Mouse (Mus musculus) liver, embryonic 14.5 days (tissue): Measurements from ENCODE around the gene Pdgfra. TPM values are rescaled to one million over a fixed set of nuclear protein-coding genes. Genes with fewer than 3 reads are reported as not detected.

ENCODE experiments used
- ATAC-seq: fragments of 200-750 bp; cut with Nextera tagmentation; 2 replicates; pipeline ENCODE4 v1.8.0; 2017; ENCODE audit warnings: moderate number of reproducible peaks, mild to moderate bottlenecking, moderate library complexity; ENCODE audit not compliant: insufficient read depth
- DNase-seq, 3 experiments: peaks; one replicate each; pipeline ENCODE4 v3.0.0-alpha.2; 2012 to 2013; ENCODE audit warnings: low read depth in 3 of 3, low spot score in 3 of 3
- H3K27ac ChIP-seq: fragments of 300-500 bp; sonication (generic); 2 replicates; pipeline ENCODE4 v1.5.1; 2014; ENCODE audit warnings: moderate library complexity, mild to moderate bottlenecking, control low read depth, inconsistent platforms
- H3K27me3 ChIP-seq: fragments of 300-500 bp; sonication (generic); 2 replicates; pipeline ENCODE4 v1.6.1; 2014; ENCODE audit warnings: mild to moderate bottlenecking, low read length, moderate library complexity; ENCODE audit not compliant: control insufficient read depth, insufficient read depth
- H3K36me3 ChIP-seq: fragments of 300-500 bp; sonication (generic); replicated peaks from 2 replicates; pipeline ENCODE4 v1.6.1; 2014; ENCODE audit warnings: low read depth; ENCODE audit not compliant: control insufficient read depth, insufficient read depth
- H3K4me1 ChIP-seq, 2 experiments: fragments of 200-500 bp in 1 of 2; fragments of 300-500 bp in 1 of 2; sonication (generic) in 1 of 2; replicated peaks; 2 replicates each; pipeline ENCODE4 v1.6.1; 2012 to 2014; ENCODE audit warnings: antibody characterized with exemption in 1 of 2, inconsistent platforms in 1 of 2, low read length in 1 of 2; ENCODE audit not compliant: control insufficient read depth in 2 of 2, insufficient read depth in 2 of 2
- H3K4me2 ChIP-seq: fragments of 300-500 bp; sonication (generic); 2 replicates; pipeline ENCODE4 v1.6.1; 2014; ENCODE audit warnings: low read depth, mild to moderate bottlenecking, control low read depth, moderate library complexity
- H3K4me3 ChIP-seq, 2 experiments: fragments of 200-500 bp in 1 of 2; fragments of 300-500 bp in 1 of 2; sonication (generic) in 1 of 2; 2 replicates each; pipeline ENCODE4 v1.5.1; 2012 to 2014; ENCODE audit warnings: low read depth in 2 of 2, low read length in 2 of 2, mild to moderate bottlenecking in 2 of 2, control low read depth in 1 of 2, inconsistent platforms in 1 of 2, moderate library complexity in 1 of 2; ENCODE audit not compliant: insufficient read depth in 1 of 2
- H3K9ac ChIP-seq: fragments of 300-500 bp; sonication (generic); replicated peaks from 2 replicates; pipeline ENCODE4 v1.6.1; 2014; ENCODE audit warnings: mild to moderate bottlenecking, control low read depth, moderate library complexity
- H3K9me3 ChIP-seq: fragments of 300-500 bp; sonication (generic); 2 replicates; pipeline ENCODE4 v1.6.1; 2016; ENCODE audit warnings: low read length, mixed read lengths; ENCODE audit not compliant: control insufficient read depth
- CTCF ChIP-seq: IDR thresholded peaks from 2 replicates; pipeline ENCODE4 v1.5.1; 2016; ENCODE audit warnings: antibody characterized with exemption, low read depth, control low read depth
- EP300 ChIP-seq: IDR thresholded peaks from 2 replicates; pipeline ENCODE4 v1.6.1; 2016; ENCODE audit warnings: antibody characterized with exemption, low read depth
- WGBS: fragments of 180-500 bp; shearing (Covaris S2); extraction: QIAGEN DNeasy Blood & Tissue Kit; methylation state at CpG from one replicate; pipeline ENCODE4 v1.1.7; 2014; ENCODE audit not compliant: insufficient replicate concordance; 5-methylcytosine and 5-hydroxymethylcytosine counted together
- polyA plus RNA-seq, 2 experiments: library from polyadenylated mRNA; depleted of rRNA in 1 of 2; stranded (reverse) in 1 of 2; unstranded in 1 of 2; fragments of >200 nt; fragmentation: Nextera tagmentation in 1 of 2; extraction: Ambion mirVana in 1 of 2; gene quantifications; 2 replicates each; pipeline versions ENCODE4 v1.2.1 to v1.2.3; 2012 to 2014

Gene Pdgfra
- polyA plus RNA-seq, 2 experiments, result 1.6 to 1.8 TPM

DNA sequence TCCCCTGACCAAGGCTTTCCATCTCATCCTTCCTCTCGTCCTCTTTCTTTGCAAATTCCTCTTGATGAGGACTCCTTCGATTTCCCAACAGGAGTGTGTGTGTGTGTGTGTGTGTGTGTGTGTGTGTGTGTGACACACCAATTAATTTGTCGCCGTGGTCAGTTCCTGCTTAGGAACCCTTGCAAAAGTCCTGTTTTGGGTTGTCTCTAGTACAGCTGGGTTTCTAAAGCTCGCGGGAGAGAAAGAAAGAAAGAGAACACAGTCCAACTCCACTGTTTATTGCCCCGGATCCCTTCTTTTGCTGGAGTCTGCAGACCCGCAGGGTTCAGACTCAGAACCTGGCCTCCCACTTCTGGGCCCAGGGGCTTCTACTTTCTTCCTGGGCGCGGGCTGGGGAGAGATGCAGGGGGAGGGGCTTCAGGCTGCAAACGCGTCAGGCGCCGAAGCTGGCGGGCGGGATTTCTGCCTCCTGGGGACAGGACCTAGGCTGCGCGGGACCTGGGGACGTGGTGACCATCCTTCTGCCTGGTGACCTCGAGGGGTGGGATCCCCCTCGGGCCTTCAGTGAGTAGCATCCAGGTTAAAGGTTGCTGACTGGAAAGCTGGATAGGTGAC, 2.6 kb downstream of the Pdgfra start:
- DNase-seq, result no peak

GRCm38 (mm10) chr5:75155281-75155680, 3.2 kb downstream of the Pdgfra start:
- WGBS, result 4% methylated on average over 8 of the region's 9 CpGs
- ATAC-seq (no peak), DNase-seq (no peak)
- no peaks in the 10 kb centered on the region; a peak in 1 of 4 replicates for H3K4me1 ChIP-seq
- no peak overlapping the region for H3K9ac ChIP-seq
- H3K36me3 ChIP-seq, result no peaks in the 10 kb centered on the region
- H3K9me3 ChIP-seq, result no peaks in the 10 kb centered on the region
- H3K4me2 ChIP-seq, result peak overlapping the region; percentile 35; the same call in 1 of the 2 replicates
- no peak overlapping the region for H3K27ac ChIP-seq
- TF ChIP-seq CTCF (no peak), EP300 (no peak)
- peaks cover 62% of the 10 kb centered on the region for H3K27me3 ChIP-seq
- peak overlapping the region; percentile 21 to 31 for H3K4me3 ChIP-seq

More for the DNA sequence above, 2.6 kb downstream of the Pdgfra start:
- H3K27me3 ChIP-seq, result peaks cover 68% of the 10 kb centered on the region
- no peaks in the 10 kb centered on the region; a peak in 1 of 4 replicates for H3K4me1 ChIP-seq
- no peaks in the 10 kb centered on the region for H3K36me3 ChIP-seq
- TF ChIP-seq EP300 (no peak), CTCF (no peak)
- ATAC-seq, result no peak
- H3K4me3 ChIP-seq, result peak overlapping the region; percentile 22 to 33
- no peaks in the 10 kb centered on the region for H3K9me3 ChIP-seq
- under 1% methylated on average over 21 of the region's 21 CpGs for WGBS
- H3K27ac ChIP-seq, result no peak overlapping the region
- H3K9ac ChIP-seq, result no peak overlapping the region
- peak overlapping the region; percentile 44 for H3K4me2 ChIP-seq

GRCm38 (mm10) chr5:75155741-75156553, 3.9 kb downstream of the Pdgfra start:
- peak overlapping the region; percentile 28 to 31 for H3K4me3 ChIP-seq
- H3K4me2 ChIP-seq, result peak overlapping the region; percentile 51
- ATAC-seq (peak; percentile 62; the same call in 1 of the 2 replicates), DNase-seq (peak; percentile 19 to 24 (median 19))
- no peaks in the 10 kb centered on the region; a peak in 1 of 4 replicates for H3K4me1 ChIP-seq
- H3K27ac ChIP-seq, result no peak overlapping the region
- no peak overlapping the region for H3K9ac ChIP-seq
- no peaks in the 10 kb centered on the region for H3K36me3 ChIP-seq
- peak; percentile 78 for TF ChIP-seq CTCF
- no peak for TF ChIP-seq EP300
- H3K27me3 ChIP-seq, result peaks cover 56% of the 10 kb centered on the region
- 1% methylated on average over 52 of the region's 52 CpGs for WGBS
- no peaks in the 10 kb centered on the region for H3K9me3 ChIP-seq

DNA sequence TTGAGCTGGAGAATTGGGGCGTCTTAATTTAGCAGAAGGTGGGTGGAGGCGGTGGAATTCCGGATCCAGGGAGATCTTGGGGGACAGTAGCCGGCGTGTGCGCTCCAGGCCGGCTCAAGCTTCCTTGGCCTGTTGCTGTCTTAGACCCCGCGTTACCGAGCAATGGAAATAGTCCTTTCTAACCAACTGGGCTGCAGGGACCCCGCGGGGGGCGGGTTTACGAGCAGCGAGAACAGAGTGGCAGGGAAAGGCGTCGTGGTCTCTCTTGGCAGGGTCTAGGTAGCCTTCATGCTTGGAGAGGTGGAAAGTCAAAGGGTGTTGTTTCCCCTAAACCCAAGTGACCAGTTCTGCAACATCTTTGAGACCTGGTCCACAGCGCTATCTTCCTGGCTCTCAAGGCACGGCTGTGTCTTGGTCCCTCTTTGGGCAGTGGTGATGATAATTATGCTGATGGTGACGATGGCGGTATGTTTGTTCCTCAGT, 4.5 kb downstream of the Pdgfra start:
- ATAC-seq (no peak), DNase-seq (no peak)
- no peaks in the 10 kb centered on the region for H3K9me3 ChIP-seq
- H3K9ac ChIP-seq, result no peak overlapping the region
- peak overlapping the region; percentile 51 for H3K4me2 ChIP-seq
- peak overlapping the region; percentile 6 to 28 for H3K4me3 ChIP-seq
- no peaks in the 10 kb centered on the region; a peak in 1 of 4 replicates for H3K4me1 ChIP-seq
- H3K27ac ChIP-seq, result no peak overlapping the region
- no peaks in the 10 kb centered on the region for H3K36me3 ChIP-seq
- no peak for TF ChIP-seq CTCF
- no peak for TF ChIP-seq EP300
- peaks cover 49% of the 10 kb centered on the region for H3K27me3 ChIP-seq
- WGBS, result under 1% methylated on average over 21 of the region's 21 CpGs

DNA sequence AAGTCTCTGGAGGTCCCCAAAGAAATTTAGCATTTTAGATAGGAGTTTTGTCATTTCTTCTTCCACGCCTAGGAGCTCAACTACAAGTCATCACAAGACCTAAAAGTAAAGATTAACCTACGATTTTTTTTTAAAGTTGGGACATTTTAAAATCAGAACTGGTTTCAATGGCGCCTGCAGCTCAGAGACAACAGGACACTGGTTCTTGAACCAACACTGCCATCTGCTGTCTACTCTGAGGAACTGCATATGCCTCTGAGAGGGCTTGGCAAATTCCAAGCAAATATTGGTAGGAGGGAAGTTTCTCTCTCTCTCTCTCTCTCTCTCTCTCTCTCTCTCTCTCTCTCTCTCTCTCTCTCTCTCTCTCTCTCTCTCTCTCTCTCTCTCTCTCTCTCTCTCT, 4.9 kb downstream of the Pdgfra start:
- Histone ChIP-seq H3K4me3 (peak overlapping the region in 1 of 2 experiments; percentile 28; a peak in 2 of 4 replicates), H3K36me3 (no peaks in the 10 kb centered on the region), H3K4me2 (peak overlapping the region; percentile 51), H3K27ac (no peak overlapping the region), H3K4me1 (no peaks in the 10 kb centered on the region), H3K27me3 (peaks cover 45% of the 10 kb centered on the region), H3K9ac (no peak overlapping the region), H3K9me3 (no peaks in the 10 kb centered on the region)
- no peak for ATAC-seq
- peak; percentile 16 to 35 (median 22) for DNase-seq
- WGBS, result 0% methylated on average over 3 of the region's 3 CpGs
- TF ChIP-seq EP300, result no peak
- peak; percentile 76 for TF ChIP-seq CTCF
